Mouse (Mus musculus) right cerebral cortex, postnatal 4 days (tissue): ENCODE results near the gene Egln2.

ENCODE experiments used
- DNase-seq: peaks from one replicate; pipeline ENCODE4 v3.0.0-alpha.2; 2022

Egln2 gene

DNA sequence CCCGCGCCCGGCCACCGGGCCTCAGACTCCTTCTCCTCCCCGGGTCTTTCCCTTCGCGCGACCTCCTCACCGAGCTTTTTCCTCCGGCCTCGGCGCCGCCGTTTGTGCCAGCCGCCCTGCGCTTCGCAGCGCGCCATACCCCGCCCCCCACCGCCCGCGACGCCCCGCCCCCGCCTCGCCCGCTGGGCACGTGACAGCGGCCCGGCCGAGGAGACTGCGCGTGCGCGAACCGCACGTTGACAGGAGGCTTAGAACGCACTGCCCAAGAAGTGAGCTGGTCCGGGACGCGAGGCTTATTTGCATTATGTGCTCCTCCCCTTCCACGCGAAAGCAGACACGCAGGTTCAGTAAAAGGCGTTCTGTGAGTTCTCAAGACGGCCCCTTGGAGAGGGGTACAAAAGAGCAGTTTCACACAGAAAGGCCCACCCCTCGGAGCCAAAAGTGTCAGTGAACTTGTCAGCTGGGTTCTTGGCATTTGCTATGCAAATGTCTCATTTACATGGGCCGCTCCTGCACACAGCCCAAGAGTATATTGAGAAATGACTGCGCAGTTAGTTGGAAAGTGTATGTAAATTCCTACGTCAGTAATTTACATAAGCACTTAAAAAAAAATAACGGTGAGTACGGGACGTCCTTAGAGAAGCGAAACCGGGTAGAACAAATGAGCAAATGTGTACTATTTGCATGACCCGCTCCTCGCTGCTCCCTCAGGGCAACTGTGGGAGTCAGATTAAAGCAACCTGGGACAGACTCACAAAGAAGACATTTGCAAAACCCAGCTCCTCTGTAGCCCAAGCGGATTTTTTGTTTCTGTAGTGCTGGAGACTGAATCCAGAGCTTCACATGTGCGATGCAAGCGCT lies at the start of gene Egln2:
Egln2 (minus strand) TSS at position 189 of the 861 bp plus-strand sequence.
- DNase-seq: peak; percentile 99

DNA sequence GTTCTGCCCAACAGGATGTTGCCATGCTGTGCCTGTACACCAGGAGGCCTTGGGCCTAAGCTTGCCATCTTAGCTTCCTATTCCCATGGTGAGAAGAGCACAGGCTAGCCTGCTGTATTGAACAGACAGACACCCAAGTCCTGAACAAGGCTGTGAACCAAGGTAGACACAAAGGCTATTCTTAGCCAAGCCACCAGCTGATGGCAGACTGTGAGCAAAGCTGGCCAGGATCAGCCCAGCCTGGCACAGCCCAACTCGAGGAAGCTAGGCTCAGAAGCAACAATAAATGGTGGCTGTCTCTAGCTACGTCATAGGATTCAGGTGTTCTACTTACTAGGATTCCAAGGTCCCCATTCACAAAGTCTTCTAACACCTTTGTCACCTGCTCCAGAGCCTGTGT lies 46.0 kb upstream of the Egln2 start:
- DNase-seq: no peak

DNA sequence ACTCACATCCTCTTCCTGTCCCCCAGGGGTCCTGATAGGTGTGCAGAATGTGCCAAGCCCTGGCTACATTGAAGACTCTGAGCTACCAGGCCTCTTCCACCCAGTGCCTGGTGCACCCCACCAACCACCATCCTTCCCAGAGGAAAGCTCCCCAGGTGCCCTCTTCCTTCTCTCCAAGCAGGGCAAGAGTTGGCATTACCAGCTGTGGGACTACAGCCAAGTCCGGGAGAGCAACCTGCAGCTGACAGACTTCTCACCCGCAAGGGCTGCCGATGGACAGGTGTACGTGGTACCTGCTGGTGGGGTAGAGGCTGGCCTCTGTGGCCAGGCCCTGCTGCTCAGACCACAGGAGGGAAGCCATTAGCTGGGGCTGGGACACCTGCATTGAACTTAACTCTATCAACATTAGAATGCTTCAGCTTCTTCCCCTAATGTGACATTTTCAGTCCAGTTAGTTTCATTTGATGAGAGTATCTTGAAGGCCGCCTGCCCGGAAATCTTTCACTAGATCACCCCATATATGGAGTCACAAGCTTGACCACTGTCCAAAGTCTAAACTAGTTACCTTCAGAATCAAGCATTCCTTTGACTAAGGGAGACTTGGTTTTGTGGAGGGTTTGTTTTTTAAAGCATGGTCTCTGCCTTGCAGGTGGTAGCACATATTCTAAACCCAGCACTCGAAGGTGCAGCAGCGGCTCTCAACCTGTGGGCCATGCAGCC lies 37.3 kb upstream of the Egln2 start:
- no peak for DNase-seq

GRCm38 (mm10) chr7:27198779-27199178 lies 32.2 kb upstream of the Egln2 start:
- DNase-seq: no peak

GRCm38 (mm10) chr7:27198355-27198754 lies 31.8 kb upstream of the Egln2 start:
- no peak for DNase-seq

DNA sequence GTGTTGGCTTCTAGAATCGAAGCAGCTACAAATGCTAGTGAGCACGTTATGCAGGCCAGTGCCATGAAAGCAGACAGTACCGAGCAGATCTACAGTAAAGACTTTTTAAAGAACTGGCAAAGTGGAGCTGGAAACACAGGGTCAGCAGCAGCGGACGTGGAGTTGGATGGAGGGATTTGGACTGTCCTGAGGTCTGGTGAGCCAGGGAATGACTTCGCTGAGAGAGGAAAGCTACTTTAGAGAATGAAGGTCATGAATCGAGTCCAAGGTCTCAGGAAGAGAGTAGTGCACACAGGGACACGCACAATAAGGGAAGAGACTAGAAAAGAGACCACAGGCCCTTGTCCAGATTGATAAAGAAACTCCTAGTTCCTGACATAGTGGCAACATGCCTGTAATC lies 31.0 kb upstream of the Egln2 start:
- no peak for DNase-seq

DNA sequence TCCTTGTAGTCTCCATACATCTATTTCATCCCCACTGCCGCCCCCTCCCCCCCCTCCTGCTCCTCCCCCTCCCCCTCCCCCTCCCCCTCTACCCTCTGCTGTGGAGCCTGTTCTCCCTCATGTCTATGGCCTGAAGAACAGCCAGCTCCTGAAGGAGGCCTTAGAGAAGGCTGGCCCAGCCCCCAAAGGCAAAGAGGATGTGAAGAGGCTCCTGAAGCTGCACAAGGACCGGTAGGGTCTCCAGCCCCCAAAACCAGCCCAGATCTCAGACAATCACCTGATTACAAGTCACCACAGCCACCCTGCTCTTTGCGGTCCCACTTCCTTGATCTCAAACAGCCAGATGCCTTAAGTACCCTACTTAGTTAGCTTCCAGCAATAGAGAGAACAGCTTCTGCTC lies 30.5 kb upstream of the Egln2 start:
- DNase-seq: no peak

- peak; percentile 91 for DNase-seq
These were observed 29.3 kb upstream of the Egln2 start, which contains the start of the genes BC024978 and Snrpa for GRCm38 (mm10) chr7:27195681-27196611. BC024978 (plus strand) TSS chr7:27195781. Snrpa (minus strand) TSS chr7:27196271.

GRCm38 (mm10) chr7:27193731-27194130 lies 27.1 kb upstream of the Egln2 start:
- DNase-seq: no peak

- DNase-seq: no peak
These were observed 25.8 kb upstream of the Egln2 start for GRCm38 (mm10) chr7:27192434-27192833.

DNA sequence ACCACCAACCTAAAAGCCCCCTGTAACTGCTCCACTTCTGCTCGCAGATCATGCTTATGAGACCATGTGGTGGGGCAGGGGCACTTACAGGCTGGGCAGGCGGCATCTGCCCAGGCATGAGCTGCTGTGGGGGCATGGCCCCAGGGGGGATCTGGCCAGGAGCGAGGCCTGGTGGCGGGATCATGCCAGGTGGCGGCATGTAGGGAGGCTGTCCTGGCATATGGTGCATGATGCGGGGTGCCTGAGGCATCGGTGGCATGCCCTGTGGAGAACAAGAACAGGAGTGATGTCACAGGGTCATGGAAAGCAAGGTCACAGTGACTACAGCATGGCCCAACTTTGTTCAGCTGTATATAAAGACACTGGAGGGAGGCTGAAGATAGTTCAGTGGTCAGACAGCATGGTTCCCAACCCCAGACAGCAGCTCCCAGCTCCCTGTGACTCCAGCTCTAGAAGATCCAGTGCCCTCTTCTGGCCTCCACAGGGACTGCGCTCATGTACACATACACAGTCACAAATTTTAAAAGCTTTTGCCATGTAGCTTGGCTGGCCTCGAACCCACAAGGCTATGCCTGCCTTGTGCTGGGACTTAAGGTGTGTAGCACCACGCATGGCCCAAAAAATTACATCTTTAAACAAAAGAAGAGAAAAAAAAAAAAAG lies 22.8 kb upstream of the Egln2 start:
- DNase-seq: no peak

GRCm38 (mm10) chr7:27185986-27186385 lies 19.4 kb upstream of the Egln2 start:
- DNase-seq: no peak

DNA sequence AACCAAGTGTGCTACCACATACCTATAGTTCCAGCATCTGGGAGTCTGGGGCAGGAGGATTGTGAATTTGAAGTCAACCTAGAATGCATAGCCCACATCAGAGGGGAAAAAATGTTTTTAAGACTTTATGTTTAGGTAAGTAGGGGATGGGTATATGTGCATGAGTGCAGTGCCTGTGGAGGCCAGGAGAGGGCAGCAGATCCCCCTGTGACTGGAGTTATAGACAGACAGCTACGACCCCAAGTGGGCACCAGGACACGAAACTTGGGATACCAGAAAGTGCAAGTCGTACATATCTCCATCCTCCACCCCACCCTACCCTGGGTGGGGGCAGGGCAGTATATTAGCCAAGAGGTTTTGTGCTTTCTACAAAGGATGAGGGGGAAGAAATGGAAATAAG lies 18.4 kb upstream of the Egln2 start:
- peak; percentile 53 for DNase-seq

- no peak for DNase-seq
These were observed 15.9 kb upstream of the Egln2 start for GRCm38 (mm10) chr7:27182498-27182897.

GRCm38 (mm10) chr7:27180837-27181695 lies 14.5 kb upstream of the Egln2 start, which contains the start of the genes Gm21983 and Mia:
Gm21983 (minus strand) TSS chr7:27181086.
Mia (minus strand) TSS chr7:27181157.
- DNase-seq: no peak

DNA sequence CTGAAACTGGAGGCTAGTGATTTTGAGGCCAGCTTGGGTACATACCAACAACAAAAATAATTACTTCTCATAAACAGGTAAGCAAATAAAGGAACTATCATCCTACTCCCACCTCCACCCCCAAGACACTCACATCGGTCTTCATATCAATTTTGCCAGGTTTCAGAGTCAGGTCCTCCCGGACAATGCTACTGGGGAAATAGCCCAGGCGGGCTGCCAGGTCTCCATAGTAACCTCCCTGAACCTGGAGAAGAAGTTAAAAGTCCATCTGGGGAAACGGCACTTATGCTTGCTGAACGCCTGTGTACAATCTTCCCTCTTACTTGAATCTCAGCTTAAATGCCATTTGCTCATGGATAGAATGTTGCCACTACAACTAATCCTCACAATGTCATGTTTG lies 13.4 kb upstream of the Egln2 start:
- no peak for DNase-seq

DNA sequence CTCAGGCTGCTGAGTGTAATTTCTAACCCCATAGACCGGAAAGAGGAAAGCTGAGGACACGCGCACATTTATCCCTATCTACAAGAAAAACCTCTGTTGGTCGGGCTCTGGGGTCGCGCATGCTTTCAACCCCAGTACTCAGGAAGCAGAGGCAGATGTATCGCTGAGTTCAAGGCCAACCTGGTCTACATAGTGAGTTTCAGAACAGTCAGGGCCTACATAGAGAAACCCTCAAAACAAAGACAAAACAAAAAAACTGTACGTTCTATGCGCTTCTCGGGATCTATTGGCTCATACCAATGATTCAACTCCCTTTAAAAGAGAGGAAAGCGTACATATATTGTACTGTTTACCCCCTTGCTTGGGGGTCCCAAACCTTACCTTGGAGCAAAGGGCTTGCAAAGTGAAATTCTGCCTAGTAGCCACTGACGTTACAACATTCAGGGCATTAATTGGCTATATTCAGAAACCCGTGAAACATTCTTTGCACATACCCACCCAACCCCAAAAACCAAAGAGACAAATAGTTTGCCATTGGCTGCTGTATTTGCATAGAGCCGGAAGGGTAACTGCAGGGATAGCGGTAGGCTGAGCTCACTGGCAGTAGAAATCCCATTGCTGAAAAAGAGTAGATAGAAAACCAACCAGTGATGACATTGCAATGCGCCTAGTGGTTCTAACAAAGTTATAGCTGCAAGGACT lies 12.8 kb upstream of the Egln2 start:
- DNase-seq: no peak

- peak; percentile 97 for DNase-seq
These were observed 12.0 kb upstream of the Egln2 start, which contains the start of gene Rab4b for GRCm38 (mm10) chr7:27178324-27179216. Rab4b (minus strand) TSS chr7:27178896.

DNA sequence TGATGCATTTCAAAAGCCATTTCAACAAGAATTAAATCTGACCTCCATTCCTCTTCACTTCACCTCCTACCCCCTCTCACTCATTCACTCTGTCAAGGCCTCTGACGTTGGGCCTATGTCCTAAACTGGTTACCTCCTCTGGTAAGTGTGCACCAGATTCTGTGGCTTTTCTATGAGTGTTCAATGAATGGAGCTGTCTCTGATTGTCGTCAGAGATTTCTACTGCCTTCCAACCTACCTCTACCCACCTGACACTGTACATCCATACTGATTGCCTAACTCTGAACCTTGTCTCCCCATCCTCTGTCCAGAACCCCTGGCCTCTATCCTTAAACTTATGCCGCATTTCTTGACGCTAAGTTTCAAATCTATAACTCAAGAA lies 11.3 kb upstream of the Egln2 start:
- DNase-seq: no peak
